Mouse (Mus musculus) megakaryocyte, embryonic 14.5 days (primary cell): Measurements from ENCODE around the gene Bace1.

Experiments
- FLI1 ChIP-seq: IDR thresholded peaks from 2 replicates; pipeline ENCODE4 v1.6.1; 2012; ENCODE audit warnings: low read length, inconsistent platforms, mixed read lengths
- GATA1 ChIP-seq: IDR thresholded peaks from 3 replicates; pipeline ENCODE4 v1.6.1; 2012; ENCODE audit warnings: mixed read lengths, low read length, inconsistent platforms, borderline replicate concordance

DNA sequence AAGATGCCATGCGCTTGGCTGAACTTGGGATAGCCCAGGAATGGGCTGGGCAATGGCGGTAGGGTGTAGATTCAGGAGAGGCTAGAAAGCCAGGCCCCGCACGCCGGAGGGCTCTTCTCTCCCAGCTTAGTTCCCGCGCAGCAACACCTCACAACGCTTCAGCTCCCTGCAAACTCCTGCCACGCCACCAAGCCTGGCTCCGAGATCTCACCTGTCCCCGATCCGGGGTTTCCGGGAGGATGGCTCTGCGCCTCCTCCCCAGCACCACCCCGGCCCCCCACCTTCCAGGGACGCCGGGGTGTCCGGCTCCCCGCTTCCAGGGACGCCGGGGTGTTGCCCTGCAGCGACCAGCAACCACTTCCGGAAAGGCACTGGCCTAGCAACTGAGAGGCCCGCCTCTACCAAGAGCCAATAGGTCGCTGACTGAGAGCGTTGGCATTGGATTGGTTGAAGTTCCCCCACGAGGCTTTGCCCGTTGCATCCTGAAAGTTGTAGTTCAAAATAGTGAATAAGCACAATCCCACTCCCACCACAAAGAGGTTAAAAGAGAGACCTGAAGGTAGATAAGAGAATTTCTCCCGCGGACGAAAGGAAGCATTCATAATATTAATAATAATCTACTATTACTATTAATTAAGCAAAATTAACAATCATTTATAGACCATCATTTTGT is 10.0 kb upstream of the Bace1 start, which contains the start of gene Cep164:
- TF ChIP-seq FLI1 (no peak), GATA1 (no peak)
